Mouse (Mus musculus): ENCODE measurements around the gene Olfr1283.

GRCm38 (mm10) chr2:111335976-111336375, 30.6 kb upstream of the Olfr1283 start, which contains the start of gene Olfr1282:
- no peak for TF ChIP-seq USF1 (IDR thresholded peaks at IDR 0.05; ENCODE audit: low read depth)
- TF ChIP-seq MAX (IDR thresholded peaks at IDR 0.05; ENCODE audit: low read depth): no peak
